Mouse (Mus musculus) brain, embryonic 14.5 days (tissue): Measurements from ENCODE around the gene Nr2c2.

Source experiments
- CTCF ChIP-seq: fragments of 200-500 bp; IDR thresholded peaks from 2 replicates; pipeline ENCODE4 v1.5.1; 2012; ENCODE audit warnings: inconsistent platforms, mild to moderate bottlenecking, moderate library complexity, borderline replicate concordance; ENCODE audit not compliant: insufficient read depth, insufficient read length; ENCODE audit errors: extremely low read depth
- POLR2A ChIP-seq: fragments of 200-500 bp; IDR thresholded peaks from 2 replicates; pipeline ENCODE4 v1.6.1; 2012; ENCODE audit warnings: mild to moderate bottlenecking, inconsistent platforms, borderline replicate concordance; ENCODE audit not compliant: poor library complexity, insufficient read depth, insufficient read length, severe bottlenecking; ENCODE audit errors: extremely low read depth

DNA sequence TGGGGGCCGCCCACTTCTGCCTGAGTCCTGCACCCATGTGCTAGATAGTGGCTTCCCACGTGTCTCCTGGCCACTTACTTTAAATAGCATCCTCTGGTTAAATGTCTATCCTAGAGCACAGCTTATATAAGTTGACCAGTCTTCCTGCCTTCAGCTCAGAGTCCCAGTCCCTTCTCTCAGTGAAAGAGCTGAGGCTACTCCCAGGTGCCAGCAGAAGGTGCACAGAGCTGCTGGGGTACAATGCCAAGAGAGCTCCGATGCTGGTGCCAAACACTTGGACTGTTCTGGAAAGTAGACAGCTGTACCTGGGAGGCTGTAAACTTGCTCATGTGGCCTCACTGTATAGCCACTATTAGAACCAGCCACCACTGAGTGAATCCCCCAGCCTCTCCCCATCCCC, 130.8 kb downstream of the Nr2c2 start:
- TF ChIP-seq CTCF: no peak
- TF ChIP-seq POLR2A: no peak
